ENCODE assay signal across 7 mouse cellular contexts in genomic region chr12:3309391-3310320, GRCm38 (mm10). TPM values are rescaled to one million over a fixed set of nuclear protein-coding genes. Genes with fewer than 3 reads are reported as not detected.
DNase-seq lines count a peak whose midpoint lies in the region; ATAC-seq lines count a peak whose summit lies in the region.

Gene Rab10, minus strand, starts transcription at chr12:3309969.

- peak; percentile 98 for DNase-seq in adrenal gland, adult 8-10 months
- peak; percentile 97 for DNase-seq in embryo, embryonic 9.5 days (ENCODE audit: extremely low spot score)
- peak; percentile 99 for DNase-seq in gastrocnemius, postnatal 4 days (ENCODE audit: low spot score in 2 of 2)
- peak; percentile 99 to 100 for DNase-seq in left cerebral cortex, postnatal 36 days (ENCODE audit: low spot score in 2 of 2)
- peak; percentile 100 for DNase-seq in midbrain, embryonic 11.5 days (ENCODE audit: low spot score, missing footprints)
- peak; percentile 100 for DNase-seq in skeletal muscle tissue, adult 2 months (ENCODE audit: low read depth, low spot score)

- peak within 1 kb of the TSS; percentile 99 for H3K27ac ChIP-seq in intestine, embryonic 16.5 days (ENCODE audit: low read length)
- peak within 1 kb of the TSS; percentile 91 for H3K27ac ChIP-seq in midbrain, embryonic 11.5 days (ENCODE audit: low read depth, low read length)

- H3K27me3 ChIP-seq in intestine, embryonic 16.5 days (replicated peaks; ENCODE audit: control insufficient read depth, insufficient read depth, low read length): no peaks in the 10 kb centered on the region
- H3K27me3 ChIP-seq in midbrain, embryonic 11.5 days (ENCODE audit: control insufficient read depth, insufficient read depth, low read length): no peaks in the 10 kb centered on the region

- H3K9ac ChIP-seq in intestine, embryonic 16.5 days (ENCODE audit: low read depth, low read length): peak within 1 kb of the TSS; percentile 89
- peak within 1 kb of the TSS; percentile 86 for H3K9ac ChIP-seq in midbrain, embryonic 11.5 days (ENCODE audit: low read length)

- H3K4me1 ChIP-seq in intestine, embryonic 16.5 days (ENCODE audit: control insufficient read depth, insufficient read depth, low read length): peaks cover 8% of the 10 kb centered on the region
- peaks cover 6% of the 10 kb centered on the region for H3K4me1 ChIP-seq in midbrain, embryonic 11.5 days (ENCODE audit: control insufficient read depth, insufficient read depth, low read length)

- intact Hi-C loops in left cerebral cortex, postnatal 36 days (cut with DNase I): loop anchor here (2.0 kb wide), 2 partner anchors 55 to 73 kb away; partner anchors contain the start of gene Kif3c

- ATAC-seq in intestine, embryonic 16.5 days: peak; percentile 98
- peak; percentile 98 for ATAC-seq in midbrain, embryonic 11.5 days (ENCODE audit: low FRiP score)

- WGBS in intestine, embryonic 16.5 days: under 1% methylated on average over 97 of the region's 111 CpGs
- under 1% methylated on average over 86 of the region's 111 CpGs for WGBS in midbrain, embryonic 11.5 days

- peak within 1 kb of the TSS; percentile 91 for H3K4me3 ChIP-seq in intestine, embryonic 16.5 days (ENCODE audit: low read length)
- H3K4me3 ChIP-seq in midbrain, embryonic 11.5 days (ENCODE audit: low read depth, low read length): peak within 1 kb of the TSS; percentile 86

- H3K9me3 ChIP-seq in intestine, embryonic 16.5 days (ENCODE audit: control insufficient read depth, low read length): no peaks in the 10 kb centered on the region
- H3K9me3 ChIP-seq in midbrain, embryonic 11.5 days (ENCODE audit: control insufficient read depth, low read length): no peaks in the 10 kb centered on the region

- H3K36me3 ChIP-seq in intestine, embryonic 16.5 days (ENCODE audit: control insufficient read depth, insufficient read depth, low read length): no peaks in the 10 kb centered on the region
- no peaks in the 10 kb centered on the region for H3K36me3 ChIP-seq in midbrain, embryonic 11.5 days (ENCODE audit: control insufficient read depth, insufficient read depth, low read length)

- H3K4me2 ChIP-seq in intestine, embryonic 16.5 days (ENCODE audit: low read depth, low read length): peak within 1 kb of the TSS; percentile 84
- peak within 1 kb of the TSS; percentile 75 for H3K4me2 ChIP-seq in midbrain, embryonic 11.5 days

RNA-seq across cellular contexts. Expression of gene Rab10, which starts in this region (rescaled TPM):
- 100 to 1,000 TPM; 179 to 239 (median 190) TPM for total RNA-seq in adrenal gland, adult 8-10 months (2022)
- 100 to 1,000 TPM; 196 to 210 TPM for total RNA-seq in gastrocnemius, postnatal 4 days (2021)
- polyA plus RNA-seq in intestine, embryonic 16.5 days (2015; fragmentation: Nextera tagmentation; extraction: Ambion mirVana): 52.9 and 54.1 TPM in 2 replicates
- total RNA-seq in left cerebral cortex, postnatal 36 days (2021): 100 to 1,000 TPM; 134 to 144 TPM
- polyA plus RNA-seq in midbrain, embryonic 11.5 days (2014; fragmentation: Nextera tagmentation; extraction: Ambion mirVana): 118 and 124 TPM in 2 replicates

Comparison
In these comparisons a context has a peak if more than half of its experiments do, and no peak if none do; other contexts are left out.
1. Peak in every context shown above with its lines: DNase-seq, ATAC-seq, H3K4me3 ChIP-seq and H3K27ac ChIP-seq.